Mouse (Mus musculus): ENCODE results near the gene Tpi1. TPM values are rescaled to one million over a fixed set of nuclear protein-coding genes. Genes with fewer than 3 reads are reported as not detected.
"Not testable (repeated sequence)": the region's sequence is repeated elsewhere in the genome, so short reads cannot be mapped to it uniquely, and the experiment has no call there.

Tpi1 gene
- total RNA-seq, 1 experiment from 2014 or later, result 387 TPM

GRCm38 (mm10) chr6:124831199-124831598, 17.1 kb upstream of the Tpi1 start:
- not testable (repeated sequence) for DNase-seq

DNA sequence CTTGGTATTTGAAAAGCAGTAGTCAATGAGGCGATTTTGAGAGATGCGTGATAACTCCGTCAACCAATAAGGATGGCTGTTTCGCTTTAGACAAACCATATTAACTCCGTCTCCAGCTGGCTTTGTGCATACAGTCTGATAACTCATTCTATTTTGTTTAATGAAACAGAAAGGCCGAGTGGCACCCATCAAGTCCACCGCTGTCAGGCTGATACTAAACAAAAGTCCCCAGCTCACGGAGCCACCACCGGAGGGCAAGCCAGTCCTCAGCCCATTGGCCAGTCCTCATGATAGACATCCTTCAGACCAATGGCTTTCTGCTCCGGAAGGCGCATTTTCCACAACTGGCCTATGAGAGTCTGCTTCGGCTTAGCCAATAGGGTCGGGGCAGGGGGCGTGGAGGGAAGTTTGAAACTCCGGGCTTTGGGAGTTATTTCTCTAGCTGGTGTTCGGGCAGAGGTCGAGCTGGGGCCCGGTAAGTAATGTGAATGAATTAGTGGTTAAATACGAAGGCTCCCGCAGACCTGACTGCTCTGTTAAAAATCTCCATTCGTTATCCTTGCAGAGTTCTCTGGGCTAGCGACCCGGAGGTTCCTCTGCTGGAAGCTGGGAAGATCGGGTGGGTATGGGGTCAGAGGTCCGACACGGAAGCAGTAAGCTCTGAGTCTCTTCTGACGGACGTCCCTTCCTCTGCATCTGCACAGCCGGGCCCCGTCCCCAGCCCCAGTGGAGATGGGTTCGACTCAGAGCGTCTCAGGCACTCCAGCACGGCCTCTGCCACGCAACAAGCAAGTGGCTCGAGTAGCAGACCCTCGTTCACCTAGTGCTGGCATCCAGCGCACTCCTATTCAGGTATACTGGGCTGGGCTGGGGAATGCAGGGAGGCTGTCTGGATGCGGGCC, 16.0 kb upstream of the Tpi1 start:
- peak; percentile 87 for DNase-seq

- peak; percentile 96 for DNase-seq
Measured at GRCm38 (mm10) chr6:124828868-124829798, 15.0 kb upstream of the Tpi1 start, which contains the start of the genes Usp5 and Cdca3. TSS of gene Usp5 (minus strand) at chr6:124829484. TSS of gene Cdca3 (plus strand) at chr6:124829547.

DNA sequence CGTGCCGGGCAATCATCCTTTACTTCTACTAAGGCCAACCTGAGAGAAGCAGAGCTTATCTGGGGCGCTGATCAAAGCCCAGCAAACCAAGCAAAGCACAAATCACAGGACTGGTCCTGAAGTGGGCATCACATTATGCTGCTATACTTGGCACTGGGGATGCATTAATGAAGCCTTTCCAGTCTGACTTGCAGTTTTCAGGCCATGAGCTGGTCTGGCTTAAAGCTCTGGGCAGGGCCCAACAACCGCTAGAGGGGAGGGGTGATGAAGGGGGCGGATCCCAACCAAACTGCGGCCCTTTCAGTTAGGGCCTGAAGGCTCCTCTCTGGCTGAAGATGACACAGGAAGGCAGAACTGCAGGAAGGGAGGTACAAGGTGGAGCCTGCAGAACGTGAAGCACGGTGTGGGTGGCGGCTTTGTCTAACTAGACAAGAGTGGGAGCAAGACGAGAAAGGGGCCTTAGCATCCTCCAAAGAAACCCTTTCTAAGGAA, 14.1 kb upstream of the Tpi1 start:
- DNase-seq, result peak; percentile 52

GRCm38 (mm10) chr6:124822049-124822448, 8.0 kb upstream of the Tpi1 start:
- no peak for DNase-seq

- DNase-seq, result no peak
Measured at GRCm38 (mm10) chr6:124820891-124821290, 6.8 kb upstream of the Tpi1 start.

DNA sequence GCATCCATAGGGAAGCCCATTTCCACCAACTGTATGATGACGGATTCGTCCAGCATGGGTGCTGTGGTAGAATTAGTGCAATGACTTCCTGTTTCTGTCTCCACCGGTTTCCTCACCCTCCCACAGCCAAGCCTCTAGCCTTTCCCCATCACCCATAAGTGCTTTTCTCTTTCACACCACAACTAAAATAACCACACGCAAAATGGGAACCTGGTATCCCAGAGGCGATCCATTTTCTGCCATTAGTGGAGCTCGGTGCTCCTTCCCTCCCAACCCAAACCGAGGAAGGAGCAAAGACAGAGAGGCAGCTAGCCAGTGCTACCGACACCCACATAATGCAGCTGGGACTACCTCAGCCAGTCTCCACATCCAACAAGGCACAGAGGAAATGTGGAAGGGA, 3.9 kb upstream of the Tpi1 start:
- no peak for DNase-seq

DNA sequence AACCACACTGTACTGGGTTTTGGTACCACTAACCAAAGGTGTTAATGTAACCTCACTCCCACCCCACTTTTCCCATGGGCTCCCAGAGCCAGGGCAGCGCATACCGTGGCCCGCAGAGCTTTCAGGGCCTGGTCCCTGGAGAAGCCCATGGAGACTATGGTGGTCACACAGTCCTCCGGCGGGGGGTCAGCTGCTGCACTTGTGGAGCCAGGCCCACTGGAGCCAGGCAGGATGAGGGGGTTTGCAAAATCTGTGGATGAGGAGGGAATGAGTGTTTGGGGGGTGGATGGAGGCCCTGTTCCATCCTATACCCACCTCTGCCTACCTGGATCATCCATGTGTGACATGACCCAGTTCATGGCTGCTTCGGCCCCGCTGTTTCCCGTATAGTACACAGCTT, 3.5 kb upstream of the Tpi1 start:
- no peak for DNase-seq

DNA sequence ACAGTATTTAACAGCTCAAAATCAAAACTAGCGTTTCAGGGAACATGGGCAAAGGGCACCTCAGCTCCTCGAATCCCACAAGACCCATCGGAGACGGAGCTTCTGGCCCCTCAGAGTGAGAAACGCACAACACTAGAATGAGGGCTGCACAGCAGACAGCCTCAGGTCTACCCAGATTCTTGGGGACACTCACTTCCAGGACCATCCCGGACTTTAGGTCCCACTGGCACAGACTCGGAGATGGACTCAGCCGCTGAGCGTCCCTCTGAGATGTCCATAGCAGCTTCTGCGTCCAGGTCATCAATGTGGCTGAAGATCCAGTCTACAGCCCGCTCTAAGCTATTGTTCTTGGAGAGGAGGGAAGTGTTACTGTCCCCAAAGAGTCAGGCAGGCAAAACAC, 3.0 kb upstream of the Tpi1 start:
- DNase-seq, result no peak

DNA sequence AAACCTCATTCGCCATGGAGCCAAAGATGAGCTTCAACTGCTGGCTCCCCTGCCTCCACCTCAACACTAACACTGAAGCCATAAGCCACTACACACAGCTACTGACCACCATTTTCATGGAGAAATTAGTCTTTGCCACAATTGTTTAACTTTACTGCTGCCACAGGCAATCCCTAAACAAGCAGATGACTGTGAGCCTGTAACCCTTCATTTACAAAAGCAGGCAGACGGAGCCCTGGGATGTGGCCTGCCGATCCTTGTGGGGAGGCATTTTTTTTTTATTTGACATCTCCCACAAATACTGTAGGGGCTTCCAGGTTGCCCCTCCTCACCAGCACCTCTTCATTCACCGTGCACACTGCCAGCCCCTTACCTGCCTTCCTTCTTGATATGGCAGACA, 2.5 kb upstream of the Tpi1 start:
- no peak for DNase-seq

DNA sequence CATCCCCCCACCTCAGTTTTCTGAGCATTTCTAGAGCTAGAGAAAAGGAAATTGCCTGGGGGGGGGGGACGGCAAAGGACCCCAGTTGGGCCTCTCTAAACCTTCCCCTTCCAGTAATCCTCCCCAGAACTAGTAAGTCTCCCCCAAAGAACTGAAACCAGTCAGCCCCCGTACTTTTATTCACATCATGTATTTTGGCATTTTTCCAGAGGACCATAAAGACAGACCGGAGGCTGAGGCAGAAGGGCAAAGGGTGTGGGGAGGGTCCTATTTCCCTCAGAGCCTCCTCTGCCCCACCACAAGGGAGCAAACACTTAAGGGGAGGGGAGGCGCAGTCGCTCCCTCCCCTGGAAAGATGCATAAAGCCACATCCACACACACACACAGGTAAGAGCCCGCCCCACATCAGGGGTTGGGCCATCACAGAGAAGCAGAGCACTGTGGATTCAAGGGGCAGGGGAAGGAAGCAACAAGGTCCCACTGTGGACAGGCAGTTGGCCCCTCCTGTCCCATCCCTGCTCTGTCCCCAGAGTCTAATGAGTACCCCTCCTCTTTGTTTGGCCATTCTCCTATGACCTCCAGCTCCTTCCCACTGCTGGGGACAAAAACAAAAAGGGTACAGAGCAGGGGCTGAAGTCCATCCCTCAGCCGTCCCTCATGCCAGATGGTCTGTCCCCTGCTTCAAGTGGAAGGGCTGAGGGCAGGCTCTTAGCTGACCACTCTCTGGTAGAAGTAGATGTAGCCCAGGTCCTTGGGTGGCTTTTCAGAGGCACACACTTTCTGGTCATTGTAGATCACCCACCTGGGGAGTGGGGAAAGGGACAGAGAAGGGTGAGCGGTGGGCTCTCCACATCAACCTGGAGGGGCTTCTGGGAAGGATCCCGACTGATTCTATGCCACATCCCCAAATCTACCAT, 1.0 kb upstream of the Tpi1 start:
- DNase-seq, result no peak

GRCm38 (mm10) chr6:124814448-124814847, 352 bp upstream of the Tpi1 start:
- no peak for DNase-seq

GRCm38 (mm10) chr6:124813496-124813895, 600 bp downstream of the Tpi1 start:
- DNase-seq, result peak; percentile 68

- DNase-seq, result no peak
Measured at GRCm38 (mm10) chr6:124812848-124813247, 1.2 kb downstream of the Tpi1 start.

- DNase-seq, result no peak
Measured at GRCm38 (mm10) chr6:124811701-124812560, 2.2 kb downstream of the Tpi1 start.

DNA sequence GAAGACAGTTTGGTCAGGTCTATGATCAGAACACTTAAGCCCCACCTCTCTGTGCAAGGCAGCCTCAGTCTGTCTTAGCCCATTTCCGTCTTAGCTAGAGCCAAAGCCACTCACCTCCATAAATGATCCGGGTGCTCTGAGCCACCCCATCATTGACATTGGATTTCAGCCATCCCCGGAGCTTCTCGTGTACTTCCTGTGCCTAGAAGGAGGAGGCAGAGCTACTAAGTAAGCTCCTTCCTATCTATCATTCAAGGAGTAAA, 2.8 kb downstream of the Tpi1 start:
- no peak for DNase-seq

GRCm38 (mm10) chr6:124810566-124811402, 3.3 kb downstream of the Tpi1 start:
- DNase-seq, result not testable (repeated sequence)

GRCm38 (mm10) chr6:124809775-124810538, 4.1 kb downstream of the Tpi1 start:
- no peak for DNase-seq

Measured in adrenal gland, postnatal 25 days (tissue).